ENCODE assay signal across 31 mouse cellular contexts in genomic region chr9:21908216-21908615, GRCm38 (mm10). TPM values are rescaled to one million over a fixed set of nuclear protein-coding genes. Genes with fewer than 3 reads are reported as not detected.
DNase-seq lines count a peak whose midpoint lies in the region; ATAC-seq and TF ChIP-seq lines count a peak whose summit lies in the region.
"Had no signal": no experiment of that assay in that cellular context is flagged by ENCODE, and none has a peak within 500 bp of the region (broad histone marks: within the 10 kb centered on the region; RNA-seq: fewer than 3 reads in every experiment).

No protein-coding gene starts in this region.

- H3K27me3 ChIP-seq in cerebellum, adult 2 months (ENCODE audit: control insufficient read depth, insufficient read depth, low read length): no peaks in the 10 kb centered on the region

- DNase-seq in CD4-positive, CD25-positive, alpha-beta regulatory T cell, adult 2 months (ENCODE audit: low read depth, low spot score): peak; percentile 27
- DNase-seq in thymus, postnatal 0 days (ENCODE audit: low spot score): peak; percentile 31
- no peak for DNase-seq in thymus, postnatal 36 days
- peak; percentile 38 for DNase-seq in induced T-regulatory cell, adult 2 months (ENCODE audit: low read depth)
- no peak for DNase-seq in frontal cortex, postnatal 10 days (ENCODE audit: low spot score in 2 of 2)
- no peak for DNase-seq in layer of hippocampus, adult 11-12 months (ENCODE audit: low spot score)
- DNase-seq in cerebellum, adult 2 months: no peak
- DNase-seq: adrenal gland, postnatal 10 days; cerebellum, adult 18-20 months; cerebellum, postnatal 14 days; gastrocnemius, postnatal 14 days; heart, adult 11 months; heart, postnatal 4 days; kidney, adult 11 months; kidney, postnatal 25 days; lung, postnatal 36 days; right cerebral cortex, postnatal 4 days; thymus, postnatal 14 days had no signal

- no peak for ATAC-seq in CD4-positive, CD25-positive, alpha-beta regulatory T cell, adult 4 months
- ATAC-seq: inflammation-experienced regulatory T-cells, adult 6 months had no signal

- peaks cover 20% of the 10 kb centered on the region for H3K4me1 ChIP-seq in cerebellum, adult 2 months (ENCODE audit: control insufficient read depth, insufficient read depth, low read length)
- H3K4me1 ChIP-seq: embryonic facial prominence, embryonic 10.5 days; embryonic facial prominence, embryonic 15.5 days; forebrain, embryonic 12.5 days; kidney, embryonic 15.5 days; limb, embryonic 12.5 days; midbrain, embryonic 12.5 days; neural tube, embryonic 13.5 days had no signal

- 73% methylated on average over 11 of the region's 11 CpGs for WGBS in cerebellum, adult 2 months

- TF ChIP-seq POLR2A in cerebellum, adult 2 months (IDR thresholded peaks at IDR 0.05; ENCODE audit: borderline replicate concordance, insufficient read depth, low read length): no peak

- H3K27ac ChIP-seq in cerebellum, adult 2 months (ENCODE audit: insufficient read depth, low read length): no peak overlapping the region; the same call in 1 of the 2 replicates
- H3K27ac ChIP-seq: embryonic facial prominence, embryonic 10.5 days; embryonic facial prominence, embryonic 15.5 days; forebrain, embryonic 12.5 days; hindbrain, embryonic 14.5 days; kidney, embryonic 15.5 days; layer of hippocampus, adult 2 months; left cerebral cortex, adult 2 months; limb, embryonic 12.5 days; midbrain, embryonic 12.5 days; neural tube, embryonic 13.5 days had no signal

- no peak overlapping the region for H3K4me3 ChIP-seq in cerebellum, adult 2 months (replicated peaks; ENCODE audit: insufficient read depth, low read depth, low read length)
- H3K4me3 ChIP-seq: embryonic facial prominence, embryonic 10.5 days; embryonic facial prominence, embryonic 15.5 days; forebrain, embryonic 12.5 days; kidney, embryonic 15.5 days; layer of hippocampus, adult 2 months; left cerebral cortex, adult 2 months; limb, embryonic 12.5 days; midbrain, embryonic 12.5 days; myocyte; neural tube, embryonic 13.5 days had no signal

- TF ChIP-seq CTCF in cerebellum, adult 2 months (IDR thresholded peaks at IDR 0.05; ENCODE audit: borderline replicate concordance, insufficient read depth, low read depth, low read length): no peak

RNA-seq across cellular contexts. Expression of gene Rab3d, which starts 9.8 kb away (rescaled TPM):
- polyA plus RNA-seq in CD4-positive, CD25-positive, alpha-beta regulatory T cell, adult 4 months (2017; shearing (Covaris generic)): 10 to 100 TPM in 1 of 2 experiments, 1 to 10 TPM in 1; 8.4 to 11.3 TPM
- 14.3 and 14.7 TPM in 2 replicates for polyA plus RNA-seq in thymus, postnatal 0 days (2015; fragmentation: Nextera tagmentation; extraction: Ambion mirVana)
- polyA plus RNA-seq in cerebellum, adult 2 months (2012; rRNA removed): 13.9 and 16.3 TPM in 2 replicates

RNA-seq across cellular contexts. Expression of gene Ccdc159, which starts 19.1 kb away (rescaled TPM):
- under 1 TPM in 1 of 2 experiments, not detected in 1; 0.94 TPM for polyA plus RNA-seq in CD4-positive, CD25-positive, alpha-beta regulatory T cell, adult 4 months (2017; shearing (Covaris generic))
- polyA plus RNA-seq in thymus, postnatal 0 days (2015; fragmentation: Nextera tagmentation; extraction: Ambion mirVana): 0.24 and 0.40 TPM in 2 replicates
- polyA plus RNA-seq in cerebellum, adult 2 months (2012; rRNA removed): 14.7 and 16.6 TPM in 2 replicates
- polyA plus RNA-seq: inflammation-experienced regulatory T-cells, adult 6 months had no signal

RNA-seq across cellular contexts. Expression of gene Tmem205, which starts 19.1 kb away (rescaled TPM):
- polyA plus RNA-seq in CD4-positive, CD25-positive, alpha-beta regulatory T cell, adult 4 months (2017; shearing (Covaris generic)): 1 to 10 TPM; 8.0 to 8.7 TPM
- 29.6 and 31.1 TPM in 2 replicates for polyA plus RNA-seq in thymus, postnatal 0 days (2015; fragmentation: Nextera tagmentation; extraction: Ambion mirVana)
- 62.5 and 64.1 TPM in 2 replicates for polyA plus RNA-seq in cerebellum, adult 2 months (2012; rRNA removed)

RNA-seq across cellular contexts. Expression of gene Plppr2, which starts 28.6 kb away (rescaled TPM):
- under 1 TPM; 0.28 to 0.90 TPM for polyA plus RNA-seq in CD4-positive, CD25-positive, alpha-beta regulatory T cell, adult 4 months (2017; shearing (Covaris generic))
- polyA plus RNA-seq in thymus, postnatal 0 days (2015; fragmentation: Nextera tagmentation; extraction: Ambion mirVana): 0.36 and 0.51 TPM in 2 replicates
- 97.5 and 106 TPM in 2 replicates for polyA plus RNA-seq in cerebellum, adult 2 months (2012; rRNA removed)

RNA-seq across cellular contexts. Expression of gene Swsap1, which starts 47.3 kb away (rescaled TPM):
- polyA plus RNA-seq in CD4-positive, CD25-positive, alpha-beta regulatory T cell, adult 4 months (2017; shearing (Covaris generic)): 10 to 100 TPM in 1 of 2 experiments, 1 to 10 TPM in 1; 3.2 to 13.5 TPM
- 5.3 and 5.9 TPM in 2 replicates for polyA plus RNA-seq in thymus, postnatal 0 days (2015; fragmentation: Nextera tagmentation; extraction: Ambion mirVana)
- 12.2 and 12.8 TPM in 2 replicates for polyA plus RNA-seq in cerebellum, adult 2 months (2012; rRNA removed)

Comparison
In these comparisons a context has a peak if more than half of its experiments do, and no peak if none do; other contexts are left out.
1. DNase-seq: peak in CD4-positive, CD25-positive, alpha-beta regulatory T cell, adult 2 months (single experiment), thymus, postnatal 0 days (single experiment) and induced T-regulatory cell, adult 2 months (single experiment); none in thymus, postnatal 36 days (0 of 2), frontal cortex, postnatal 10 days (0 of 2), layer of hippocampus, adult 11-12 months (single experiment) and cerebellum, adult 2 months (0 of 2).